Mouse (Mus musculus): Measurements from ENCODE around the gene Gm10645. TPM values are rescaled to one million over a fixed set of nuclear protein-coding genes. Genes with fewer than 3 reads are reported as not detected.

Gm10645 gene
- polyA plus RNA-seq, 1 experiment: 4.8 TPM

DNA sequence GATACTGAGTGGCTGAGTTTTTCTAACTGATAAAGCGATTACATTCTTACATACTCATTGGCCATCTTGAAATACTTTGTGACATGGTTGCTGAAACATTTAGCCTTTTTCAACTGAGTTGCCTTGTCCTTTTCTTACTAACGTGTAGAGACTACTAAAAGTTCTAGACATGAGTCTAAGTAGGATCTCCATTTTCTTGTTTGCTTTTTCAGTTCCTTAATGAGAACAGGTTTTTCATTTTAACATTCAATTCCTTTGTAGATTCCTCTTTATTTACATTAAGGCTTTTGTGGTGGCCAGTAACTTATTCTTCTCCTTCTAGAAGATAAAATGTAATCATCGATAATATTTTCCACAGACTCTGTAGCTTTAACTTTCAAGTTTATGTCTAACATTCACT, 3.2 kb upstream of the Gm10645 start:
- no peak for DNase-seq (ENCODE audit: low read depth)

DNA sequence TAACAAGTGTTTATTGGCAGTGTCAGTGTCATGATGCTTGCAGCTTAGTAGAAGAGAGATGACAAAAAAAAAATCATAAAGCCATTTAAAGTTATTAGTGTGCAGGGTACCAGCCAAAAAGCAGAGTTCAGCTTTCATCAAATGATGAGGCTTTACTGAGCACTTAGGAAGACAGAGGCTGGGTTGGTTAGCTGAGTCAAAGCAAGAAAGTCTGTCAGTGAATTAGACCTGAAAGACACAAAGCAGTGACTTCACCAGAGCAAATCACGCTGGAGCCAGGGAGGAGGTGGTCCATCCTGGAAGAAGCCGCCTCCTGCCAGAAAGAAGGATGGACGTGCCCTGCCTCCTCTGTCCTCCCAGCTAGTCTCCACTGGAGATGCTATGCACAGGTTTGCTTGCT, 2.0 kb upstream of the Gm10645 start:
- no peak for DNase-seq (ENCODE audit: low read depth)

DNA sequence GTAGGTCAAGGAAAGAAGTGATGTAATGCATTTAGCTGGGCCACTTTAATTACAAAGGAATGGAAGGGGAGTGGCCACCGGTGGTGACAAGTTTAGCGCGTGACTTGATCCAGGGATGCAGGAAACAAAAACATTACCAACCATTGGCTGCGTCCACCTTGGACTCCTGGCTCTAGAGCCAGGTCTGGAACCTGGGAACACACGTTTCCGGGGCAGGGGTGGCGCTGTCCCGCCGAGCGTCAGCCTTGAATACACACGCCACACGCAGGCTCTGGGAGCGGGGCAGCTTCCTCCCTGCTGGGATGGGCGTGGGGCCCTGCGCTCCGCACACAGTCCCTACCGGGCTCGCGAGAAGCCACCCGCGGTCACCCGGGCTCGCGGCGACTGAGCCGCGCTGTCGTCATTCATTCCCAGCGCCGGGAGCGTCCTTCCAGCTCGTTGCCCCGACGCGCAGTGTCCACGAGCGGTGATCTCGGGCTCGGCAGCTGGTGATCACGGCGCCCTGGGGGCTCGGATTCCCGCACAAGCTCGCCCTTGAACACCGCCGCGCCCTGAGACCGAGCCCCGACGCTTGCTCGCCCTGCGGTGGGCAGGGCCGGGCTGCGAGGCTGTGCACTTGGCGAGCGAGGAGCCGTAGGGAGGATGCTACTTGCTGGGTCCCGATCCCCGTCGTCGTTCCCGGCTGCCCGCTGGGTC, 587 bp downstream of the Gm10645 start, which contains the start of gene Tbc1d9:
TSS of gene Tbc1d9 (plus strand) at position 118 of the 696 bp plus-strand sequence.
- no peak for DNase-seq (ENCODE audit: low read depth)

DNA sequence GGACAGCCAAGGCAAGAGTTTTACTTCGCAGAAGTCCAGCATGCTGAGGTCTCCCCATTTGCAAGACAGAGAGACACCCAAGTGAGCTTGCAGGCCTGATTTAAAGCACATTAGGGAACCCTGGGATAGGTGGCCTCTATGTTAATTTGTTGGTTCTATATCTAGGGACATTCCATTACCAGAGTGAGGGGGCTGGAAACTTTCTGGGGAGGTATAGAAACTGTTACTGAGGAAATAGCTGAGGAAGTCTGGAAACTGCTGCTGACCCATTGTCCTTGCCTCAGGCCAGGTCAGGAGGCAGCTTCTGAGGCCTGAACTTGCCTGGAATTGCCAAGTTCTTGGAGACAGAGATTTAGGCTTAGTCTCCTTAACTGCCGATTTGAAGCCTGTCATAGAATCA, 5.4 kb downstream of the Gm10645 start:
- no peak for DNase-seq (ENCODE audit: low read depth)

DNA sequence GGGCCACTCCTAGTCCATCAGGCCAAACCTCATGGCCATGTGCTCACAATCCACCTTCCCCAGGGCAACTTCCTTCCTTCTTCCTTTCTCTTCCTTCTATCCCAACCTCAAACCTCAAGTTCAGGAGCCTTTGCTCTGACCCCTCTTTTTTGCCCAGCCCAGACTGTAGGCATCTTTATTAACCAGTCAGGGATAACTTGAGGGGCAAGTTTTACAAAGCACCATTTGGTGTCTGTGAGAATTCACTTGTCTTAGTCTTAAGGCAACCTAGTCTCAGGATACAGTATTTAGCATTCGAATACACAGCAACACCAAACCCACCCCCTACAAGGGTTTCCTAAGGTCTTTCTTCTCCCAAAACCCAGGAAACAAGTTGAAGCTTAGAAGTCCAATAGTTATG, 6.4 kb downstream of the Gm10645 start:
- no peak for DNase-seq (ENCODE audit: low read depth)

DNA sequence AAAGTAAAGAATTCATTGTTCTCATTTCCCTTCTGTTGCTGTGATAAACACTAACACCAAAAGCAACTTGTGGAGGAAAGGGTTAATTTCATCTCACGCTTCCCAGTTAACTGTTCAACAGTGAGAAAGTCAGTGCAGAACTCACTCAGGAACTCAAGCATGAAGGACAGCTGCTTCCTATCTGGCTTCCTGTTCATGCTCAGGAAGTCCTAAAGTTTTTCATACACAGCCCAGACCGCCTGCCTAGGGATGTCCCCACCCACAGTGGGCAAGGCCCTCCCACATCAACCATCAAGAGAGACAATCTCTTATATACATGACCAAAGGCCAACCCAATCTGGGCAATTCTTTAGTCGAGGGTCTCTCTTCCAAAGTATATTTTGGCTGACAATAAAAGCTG, 7.0 kb downstream of the Gm10645 start:
- no peak for DNase-seq (ENCODE audit: low read depth)

DNA sequence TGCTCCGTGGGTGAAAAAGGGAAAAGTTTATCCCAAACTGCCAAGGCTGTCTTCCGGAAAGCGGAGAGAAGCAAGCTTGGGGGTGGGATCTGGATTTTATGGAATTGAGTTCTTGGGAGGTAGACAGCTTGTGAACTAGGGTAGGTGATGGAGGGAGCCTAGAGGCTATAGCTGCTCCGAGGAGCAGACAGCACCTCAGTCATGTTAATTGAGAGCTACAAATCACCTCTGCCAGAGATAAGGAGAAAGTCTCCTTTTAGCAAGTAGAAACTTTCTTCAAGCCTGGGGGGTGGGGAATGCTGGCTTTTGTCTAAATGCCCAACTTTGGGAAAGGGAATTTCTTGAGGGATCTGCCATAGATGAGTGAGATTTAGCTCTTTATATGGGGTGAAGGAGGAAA, 10.9 kb downstream of the Gm10645 start:
- DNase-seq (ENCODE audit: low read depth): no peak

DNA sequence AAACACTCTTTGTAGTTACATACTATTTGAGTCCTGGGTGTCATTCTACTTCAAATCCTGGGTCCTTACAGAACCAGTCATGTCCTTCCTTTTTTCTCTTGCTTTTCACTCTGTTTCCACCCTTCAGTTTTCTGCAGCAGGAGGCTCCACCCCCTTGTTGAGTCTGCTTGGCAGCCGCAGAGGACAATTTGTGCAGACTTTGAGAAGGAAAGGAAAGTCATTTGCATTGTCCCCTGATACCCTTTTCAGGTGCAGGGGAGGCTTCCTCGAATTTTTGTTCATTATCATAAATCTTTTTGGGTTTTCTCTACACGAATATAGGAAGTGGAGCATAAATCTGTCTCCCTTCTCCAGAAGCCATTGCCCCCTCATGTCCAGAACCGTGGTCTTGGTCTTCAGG, 13.5 kb downstream of the Gm10645 start:
- DNase-seq (ENCODE audit: low read depth): no peak

DNA sequence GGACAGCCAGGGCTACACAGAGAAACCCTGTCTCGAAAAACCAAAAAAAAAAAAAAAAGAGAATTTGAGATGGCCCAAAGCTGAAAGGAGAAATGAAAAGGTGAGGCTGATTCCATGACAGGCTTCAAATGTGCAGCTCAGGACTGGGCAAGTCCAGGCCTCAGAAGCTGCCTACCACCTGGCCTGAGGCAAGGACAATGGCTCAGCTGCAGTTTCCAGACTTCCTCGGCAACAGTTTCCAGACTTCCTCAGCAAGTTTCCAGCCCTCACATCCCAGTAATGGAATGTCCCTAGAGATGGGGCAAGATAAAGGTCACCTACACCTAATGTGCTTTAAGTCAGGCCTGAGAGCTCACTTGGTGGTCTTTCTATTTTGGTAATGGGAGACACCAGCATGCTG, 13.9 kb downstream of the Gm10645 start:
- no peak for DNase-seq (ENCODE audit: low read depth)

DNA sequence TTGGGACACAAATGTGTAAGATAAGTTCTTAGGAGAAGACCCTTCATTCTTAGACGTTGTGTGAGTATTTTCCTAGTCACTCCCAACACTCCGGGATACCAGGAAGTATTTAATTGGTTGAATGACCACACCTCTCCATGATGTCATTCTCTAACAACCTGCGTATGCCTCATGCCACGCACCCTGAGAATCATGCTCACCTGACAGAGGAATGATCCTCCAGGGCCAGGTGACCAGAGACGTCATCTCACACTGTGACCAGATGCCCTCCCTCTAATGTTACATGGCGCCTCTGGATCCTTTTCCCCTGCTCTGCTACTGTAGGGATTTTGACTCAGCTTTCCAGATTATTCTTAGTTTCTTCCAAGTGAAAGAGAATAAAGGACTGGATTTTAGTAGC, 16.8 kb downstream of the Gm10645 start:
- no peak for DNase-seq (ENCODE audit: low read depth)

DNA sequence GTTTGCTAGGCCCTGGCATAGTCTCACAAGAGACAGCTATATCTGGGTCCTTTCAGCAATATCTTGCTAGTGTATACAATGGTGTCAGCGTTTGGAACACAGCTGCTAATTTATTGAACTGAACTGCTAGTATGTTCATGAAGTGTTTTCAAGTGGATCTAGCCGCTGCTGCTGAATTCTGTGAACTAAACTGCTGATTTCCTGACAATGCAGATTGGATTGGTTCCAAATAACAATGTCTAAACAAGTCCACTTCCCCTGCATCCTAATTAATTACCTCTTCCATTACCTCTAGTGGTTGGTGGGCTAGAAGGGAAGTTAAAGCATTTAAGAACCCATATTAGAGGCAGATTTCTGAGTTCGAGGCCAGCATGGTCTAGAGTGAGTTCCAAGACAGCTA, 20.5 kb downstream of the Gm10645 start:
- no peak for DNase-seq (ENCODE audit: low read depth)

DNA sequence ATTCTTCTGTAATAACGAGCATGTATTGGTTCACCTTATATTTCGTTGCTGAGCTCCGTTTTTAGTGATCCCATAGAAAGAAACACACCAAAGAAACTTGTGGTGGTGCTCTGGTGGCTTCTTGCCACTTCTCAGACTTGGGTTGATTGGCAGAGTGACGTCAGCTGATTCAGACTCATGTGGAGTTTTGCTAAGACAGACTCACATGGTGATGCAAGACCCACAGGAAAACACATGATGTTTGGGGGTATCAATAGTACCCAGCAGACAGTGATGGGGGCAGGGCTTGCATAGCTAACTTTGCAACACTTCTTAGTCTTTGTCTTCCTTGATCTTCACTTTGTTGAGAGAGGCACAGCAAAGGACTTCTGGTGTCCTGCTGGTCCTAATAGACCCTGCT, 21.4 kb downstream of the Gm10645 start:
- no peak for DNase-seq (ENCODE audit: low read depth)

DNA sequence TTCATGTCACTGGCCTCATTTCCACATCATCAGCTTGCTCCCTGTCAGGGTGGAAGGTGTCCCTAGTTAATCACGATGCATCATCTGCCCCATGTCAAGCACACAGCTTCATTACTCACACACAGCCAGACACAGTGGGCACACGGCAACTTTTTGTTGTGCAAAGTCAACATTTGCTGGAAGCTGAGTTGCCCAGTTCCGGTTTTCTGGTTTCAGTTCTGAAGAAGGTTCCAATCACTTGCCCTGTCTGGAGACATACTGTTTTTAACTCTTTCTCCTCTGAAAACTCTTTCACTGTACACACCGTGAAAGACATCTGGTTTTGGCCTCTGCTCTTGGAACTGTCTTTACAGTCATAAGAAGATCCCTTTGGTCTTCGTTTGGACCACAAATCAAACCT, 24.6 kb downstream of the Gm10645 start:
- DNase-seq (ENCODE audit: low read depth): no peak

DNA sequence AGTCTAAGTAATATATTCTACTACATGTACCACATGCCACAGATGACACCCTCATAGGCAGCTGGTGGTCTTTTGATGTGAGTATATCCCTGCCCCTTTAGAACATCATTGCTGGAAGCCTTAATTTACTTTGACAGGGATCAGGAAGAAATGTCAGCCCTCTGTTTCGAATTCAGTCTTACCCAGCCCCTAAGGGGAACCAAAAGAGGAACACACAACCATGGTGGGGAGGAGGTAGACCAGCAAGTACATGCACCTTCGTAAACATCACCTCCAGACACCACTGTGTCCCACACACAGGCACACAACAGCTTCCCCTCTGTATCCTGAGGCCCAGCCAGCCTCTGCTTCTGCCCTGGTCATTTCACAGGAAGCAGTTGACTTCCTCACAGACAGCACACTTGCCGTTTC, 25.3 kb downstream of the Gm10645 start:
- no peak for DNase-seq (ENCODE audit: low read depth)

DNA sequence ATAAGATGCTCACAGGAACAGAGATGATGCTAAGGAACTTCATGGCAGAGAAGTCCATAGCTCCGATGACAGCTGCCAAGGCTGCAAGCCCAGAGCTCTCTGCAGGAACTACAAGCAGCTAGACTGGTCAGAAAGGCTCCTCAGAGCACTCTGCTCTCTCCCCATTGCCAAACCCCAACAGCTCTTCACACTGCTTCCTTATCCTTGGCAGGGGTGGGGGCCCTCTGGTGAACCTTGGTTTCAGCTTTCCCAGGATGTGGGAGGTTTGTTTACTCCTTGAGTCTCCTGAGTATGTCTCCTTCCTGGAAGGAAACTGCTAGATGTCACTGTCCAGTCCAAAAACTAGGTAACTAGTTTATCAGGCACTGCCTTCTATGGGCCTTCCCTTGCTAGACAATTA, 25.9 kb downstream of the Gm10645 start:
- no peak for DNase-seq (ENCODE audit: low read depth)

DNA sequence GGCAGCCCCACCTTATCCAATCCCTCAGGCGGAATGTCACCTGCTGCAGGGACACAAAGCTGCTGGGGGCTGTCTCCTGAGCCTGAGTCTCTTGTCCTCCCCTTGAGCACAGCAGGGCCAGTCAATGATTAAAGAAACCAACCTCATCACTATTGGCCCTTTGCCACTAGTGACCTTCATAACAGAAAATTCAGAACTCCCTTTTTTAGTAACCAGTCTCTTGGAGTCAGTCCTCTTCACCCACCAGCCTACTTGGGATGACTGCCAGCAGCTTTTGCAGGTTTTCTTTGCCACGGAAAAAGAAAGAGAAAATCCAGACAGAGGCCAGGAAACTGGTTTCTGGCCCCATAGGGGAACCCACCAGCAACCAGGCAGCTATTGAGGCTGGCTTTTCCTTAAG, 30.9 kb downstream of the Gm10645 start:
- DNase-seq (ENCODE audit: low read depth): no peak

Other genes starting within 250 kb of the Gm10645 start
- 27.1 and 51.2 TPM in 2 replicates for gene Tbc1d9, start 818 bp downstream of the Gm10645 start, polyA plus RNA-seq (2012; rRNA removed)
- gene Ucp1, start 124.2 kb upstream of the Gm10645 start, polyA plus RNA-seq (2012; rRNA removed): 0.25 and 0.59 TPM in 2 replicates
- 6.4 and 7.4 TPM in 2 replicates for gene Elmod2, start 166.3 kb upstream of the Gm10645 start, polyA plus RNA-seq (2012; rRNA removed)
- gene Mgat4d, start 182.3 kb upstream of the Gm10645 start, polyA plus RNA-seq (2012; rRNA removed): not detected in 2 replicates
- 0.15 and 0.42 TPM in 2 replicates for gene Clgn, start 223.7 kb upstream of the Gm10645 start, polyA plus RNA-seq (2012; rRNA removed)

Data from gonadal fat pad, adult 2 months (tissue).